Mouse (Mus musculus): Measurements from ENCODE around the gene Lrrfip1. TPM values are rescaled to one million over a fixed set of nuclear protein-coding genes. Genes with fewer than 3 reads are reported as not detected.
A peak's percentile ranks its signal among the peaks of the same experiment; 100 is the strongest.

The Lrrfip1 gene
- 45.3 and 51.5 TPM in 2 replicates for polyA plus RNA-seq (2015; fragmentation: Nextera tagmentation; extraction: Ambion mirVana)

GRCm38 (mm10) chr1:90998268-90998890, at the start of gene Lrrfip1:
Gene Lrrfip1, plus strand, starts transcription at chr1:90998737.
- peak within 1 kb of the TSS; percentile 76 for H3K27ac ChIP-seq (replicated peaks)
- no peaks in the 10 kb centered on the region for H3K9me3 ChIP-seq (replicated peaks)
- H3K4me2 ChIP-seq, result peak within 1 kb of the TSS; percentile 97
- ATAC-seq (ENCODE audit: low FRiP score), result peak; percentile 88
- peaks cover 34% of the 10 kb centered on the region for H3K4me1 ChIP-seq
- WGBS, result 2% methylated on average over 59 of the region's 59 CpGs
- H3K27me3 ChIP-seq (replicated peaks), result no peaks in the 10 kb centered on the region
- peak within 1 kb of the TSS; percentile 83 for H3K9ac ChIP-seq (replicated peaks)
- no peaks in the 10 kb centered on the region for H3K36me3 ChIP-seq
- H3K4me3 ChIP-seq (replicated peaks), result peak within 1 kb of the TSS; percentile 88

- no peak for ATAC-seq (ENCODE audit: low FRiP score)
- 0 out of 2 replicates have a peak, but pooled peaks cover 8% of the 10 kb centered on the region for H3K4me1 ChIP-seq
- H3K27me3 ChIP-seq (replicated peaks), result no peaks in the 10 kb centered on the region
- no peak overlapping the region for H3K27ac ChIP-seq (replicated peaks)
- H3K9ac ChIP-seq (replicated peaks), result no peak overlapping the region
- no peak overlapping the region for H3K4me2 ChIP-seq
- H3K36me3 ChIP-seq, result no peaks in the 10 kb centered on the region
- no peak overlapping the region for H3K4me3 ChIP-seq (replicated peaks)
- 82% methylated on average over 9 of the region's 9 CpGs for WGBS
- H3K9me3 ChIP-seq (replicated peaks), result no peaks in the 10 kb centered on the region
These were observed 49.2 kb upstream of the Lrrfip1 start for GRCm38 (mm10) chr1:90949309-90949708.

DNA sequence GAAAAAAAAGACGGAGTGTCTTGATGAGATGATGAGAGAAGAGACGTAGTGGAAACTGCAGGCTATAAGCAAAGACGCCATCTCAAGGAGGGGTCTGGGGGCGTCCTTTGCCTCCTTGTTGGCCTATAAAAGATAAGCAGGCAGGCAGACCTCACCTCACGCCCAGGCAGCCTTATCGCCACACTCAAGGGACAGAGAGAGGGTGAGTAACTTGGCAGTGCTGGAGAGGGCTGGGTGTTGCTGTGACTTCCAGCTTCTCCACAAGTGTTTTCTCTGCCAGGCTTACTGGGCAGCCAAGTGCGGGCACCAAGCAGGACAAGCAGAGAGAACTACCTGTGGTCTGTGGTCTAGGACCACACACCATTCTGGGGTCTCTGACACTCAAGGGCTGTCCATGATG, 46.9 kb upstream of the Lrrfip1 start:
- Histone ChIP-seq H3K9me3 (replicated peaks) (no peaks in the 10 kb centered on the region), H3K36me3 (no peaks in the 10 kb centered on the region), H3K27ac (replicated peaks) (no peak overlapping the region), H3K4me3 (replicated peaks) (no peak overlapping the region), H3K4me1 (0 out of 2 replicates have a peak, but pooled peaks cover 8% of the 10 kb centered on the region), H3K27me3 (replicated peaks) (no peaks in the 10 kb centered on the region), H3K4me2 (no peak overlapping the region), H3K9ac (replicated peaks) (no peak overlapping the region)
- no peak for ATAC-seq (ENCODE audit: low FRiP score)
- 88% methylated on average over 7 of the region's 7 CpGs for WGBS

GRCm38 (mm10) chr1:90952808-90953207, 45.7 kb upstream of the Lrrfip1 start, which contains the start of gene Prlh:
Gene Prlh, plus strand, starts transcription at chr1:90953108.
- no peak within 1 kb of the TSS for H3K4me3 ChIP-seq (replicated peaks)
- H3K27ac ChIP-seq (replicated peaks), result no peak within 1 kb of the TSS
- H3K4me2 ChIP-seq, result no peak within 1 kb of the TSS
- no peaks in the 10 kb centered on the region for H3K9me3 ChIP-seq (replicated peaks)
- no peak within 1 kb of the TSS for H3K9ac ChIP-seq (replicated peaks)
- 0 out of 2 replicates have a peak, but pooled peaks cover 8% of the 10 kb centered on the region for H3K4me1 ChIP-seq
- WGBS, result 76% methylated on average over 8 of the region's 8 CpGs
- H3K27me3 ChIP-seq (replicated peaks), result 0 out of 2 replicates have a peak, but pooled peaks cover 4% of the 10 kb centered on the region
- no peaks in the 10 kb centered on the region for H3K36me3 ChIP-seq
- ATAC-seq (ENCODE audit: low FRiP score), result no peak

GRCm38 (mm10) chr1:90953688-90954087, 44.8 kb upstream of the Lrrfip1 start:
- H3K4me2 ChIP-seq, result no peak overlapping the region
- no peak for ATAC-seq (ENCODE audit: low FRiP score)
- H3K36me3 ChIP-seq, result no peaks in the 10 kb centered on the region
- no peak overlapping the region for H3K27ac ChIP-seq (replicated peaks)
- H3K4me1 ChIP-seq, result 0 out of 2 replicates have a peak, but pooled peaks cover 8% of the 10 kb centered on the region
- no peak overlapping the region for H3K4me3 ChIP-seq (replicated peaks)
- no peak overlapping the region for H3K9ac ChIP-seq (replicated peaks)
- 0 out of 2 replicates have a peak, but pooled peaks cover 4% of the 10 kb centered on the region for H3K27me3 ChIP-seq (replicated peaks)
- 74% methylated on average over 11 of the region's 11 CpGs for WGBS
- no peaks in the 10 kb centered on the region for H3K9me3 ChIP-seq (replicated peaks)

- no peak overlapping the region for H3K9ac ChIP-seq (replicated peaks)
- ATAC-seq (ENCODE audit: low FRiP score), result peak; percentile 76
- H3K27me3 ChIP-seq (replicated peaks), result 0 out of 2 replicates have a peak, but pooled peaks cover 4% of the 10 kb centered on the region
- H3K4me2 ChIP-seq, result no peak overlapping the region
- H3K4me1 ChIP-seq, result 0 out of 2 replicates have a peak, but pooled peaks cover 8% of the 10 kb centered on the region
- no peaks in the 10 kb centered on the region for H3K36me3 ChIP-seq
- 26% methylated on average over 6 of the region's 7 CpGs for WGBS
- H3K27ac ChIP-seq (replicated peaks), result no peak overlapping the region
- H3K9me3 ChIP-seq (replicated peaks), result no peaks in the 10 kb centered on the region
- no peak overlapping the region for H3K4me3 ChIP-seq (replicated peaks)
These were observed 42.1 kb upstream of the Lrrfip1 start for GRCm38 (mm10) chr1:90956245-90957096.

GRCm38 (mm10) chr1:90962526-90962925, 36.0 kb upstream of the Lrrfip1 start:
- no peaks in the 10 kb centered on the region for H3K9me3 ChIP-seq (replicated peaks)
- H3K36me3 ChIP-seq, result no peaks in the 10 kb centered on the region
- ATAC-seq (ENCODE audit: low FRiP score), result no peak
- H3K4me3 ChIP-seq (replicated peaks), result no peak overlapping the region
- no peak overlapping the region for H3K9ac ChIP-seq (replicated peaks)
- no peak overlapping the region for H3K4me2 ChIP-seq
- 19% methylated on average over 4 of the region's 4 CpGs for WGBS
- H3K4me1 ChIP-seq, result peaks cover 5% of the 10 kb centered on the region
- no peak overlapping the region for H3K27ac ChIP-seq (replicated peaks)
- no peaks in the 10 kb centered on the region for H3K27me3 ChIP-seq (replicated peaks)

- Histone ChIP-seq H3K9ac (replicated peaks) (no peak overlapping the region), H3K9me3 (replicated peaks) (no peaks in the 10 kb centered on the region), H3K4me1 (peaks cover 10% of the 10 kb centered on the region), H3K27me3 (replicated peaks) (no peaks in the 10 kb centered on the region), H3K4me3 (replicated peaks) (no peak overlapping the region), H3K4me2 (no peak overlapping the region), H3K27ac (replicated peaks) (no peak overlapping the region), H3K36me3 (no peaks in the 10 kb centered on the region)
- WGBS, result 35% methylated on average over 3 of the region's 3 CpGs
- no peak for ATAC-seq (ENCODE audit: low FRiP score)
These were observed 35.5 kb upstream of the Lrrfip1 start for GRCm38 (mm10) chr1:90962994-90963393.

GRCm38 (mm10) chr1:90967583-90967982, 31.0 kb upstream of the Lrrfip1 start:
- Histone ChIP-seq H3K27me3 (replicated peaks) (peaks cover 9% of the 10 kb centered on the region), H3K4me3 (replicated peaks) (no peak overlapping the region), H3K36me3 (no peaks in the 10 kb centered on the region), H3K4me2 (no peak overlapping the region), H3K4me1 (peaks cover 16% of the 10 kb centered on the region), H3K27ac (replicated peaks) (no peak overlapping the region), H3K9me3 (replicated peaks) (no peaks in the 10 kb centered on the region), H3K9ac (replicated peaks) (no peak overlapping the region)
- ATAC-seq (ENCODE audit: low FRiP score), result no peak
- 44% methylated on average over 7 of the region's 7 CpGs for whole genome bisulfite sequencing

- H3K4me2 ChIP-seq, result no peak overlapping the region
- no peak overlapping the region for H3K27ac ChIP-seq (replicated peaks)
- 81% methylated on average over 4 of the region's 4 CpGs for WGBS
- H3K4me3 ChIP-seq (replicated peaks), result no peak overlapping the region
- no peak overlapping the region for H3K9ac ChIP-seq (replicated peaks)
- H3K9me3 ChIP-seq (replicated peaks), result no peaks in the 10 kb centered on the region
- no peaks in the 10 kb centered on the region for H3K36me3 ChIP-seq
- H3K4me1 ChIP-seq, result peaks cover 22% of the 10 kb centered on the region
- H3K27me3 ChIP-seq (replicated peaks), result peaks cover 12% of the 10 kb centered on the region
- ATAC-seq (ENCODE audit: low FRiP score), result no peak
These were observed 29.9 kb upstream of the Lrrfip1 start for GRCm38 (mm10) chr1:90968649-90969048.

- WGBS, result 37% methylated on average over 9 of the region's 9 CpGs
- Histone ChIP-seq H3K27me3 (replicated peaks) (peaks cover 12% of the 10 kb centered on the region), H3K9ac (replicated peaks) (no peak within 1 kb of the TSS), H3K27ac (replicated peaks) (no peak within 1 kb of the TSS), H3K4me3 (replicated peaks) (no peak within 1 kb of the TSS), H3K9me3 (replicated peaks) (no peaks in the 10 kb centered on the region), H3K4me1 (peaks cover 29% of the 10 kb centered on the region), H3K36me3 (no peaks in the 10 kb centered on the region), H3K4me2 (no peak within 1 kb of the TSS)
- no peak for ATAC-seq (ENCODE audit: low FRiP score)
These were observed 29.2 kb upstream of the Lrrfip1 start, which contains the start of gene Rab17 for GRCm38 (mm10) chr1:90969347-90969784. Gene Rab17, minus strand, starts transcription at chr1:90969661.
